Mouse (Mus musculus): ENCODE data around the gene Babam2. TPM values are rescaled to one million over a fixed set of nuclear protein-coding genes. Genes with fewer than 3 reads are reported as not detected.

The Babam2 gene
- polyA plus RNA-seq, 1 experiment from 2014 or later, result 32.3 TPM

DNA sequence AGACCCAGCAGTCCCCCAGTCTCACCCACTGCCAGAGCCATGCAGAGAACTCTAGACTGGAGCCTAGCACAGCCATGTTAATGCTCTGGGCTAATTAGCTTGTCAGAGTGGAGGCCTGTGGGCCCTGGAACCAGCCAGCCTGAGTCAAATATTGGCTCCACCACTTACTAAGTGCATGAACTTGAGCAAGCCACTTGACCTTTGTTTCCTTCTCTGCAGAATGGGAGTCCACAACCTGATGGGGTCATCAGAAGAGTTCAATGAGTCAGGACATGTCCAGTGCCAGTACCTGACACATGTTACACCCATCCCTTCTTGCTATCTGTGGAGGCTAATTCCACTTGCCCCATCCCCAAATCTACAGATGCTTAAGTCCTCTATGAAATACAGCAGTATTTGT is 394.8 kb downstream of the Babam2 start:
- Histone ChIP-seq H3K4me3 (ENCODE audit: low read depth, low read length) (no peak overlapping the region), H3K36me3 (ENCODE audit: control insufficient read depth, insufficient read depth, low read length) (no peaks in the 10 kb centered on the region), H3K9ac (ENCODE audit: low read length) (no peak overlapping the region), H3K9me3 (replicated peaks; ENCODE audit: control insufficient read depth, low read length) (no peaks in the 10 kb centered on the region), H3K4me2 (ENCODE audit: low read length) (no peak overlapping the region), H3K27ac (ENCODE audit: low read depth, low read length) (no peak overlapping the region), H3K27me3 (replicated peaks; ENCODE audit: control insufficient read depth, insufficient read depth, low read length) (no peaks in the 10 kb centered on the region), H3K4me1 (ENCODE audit: control insufficient read depth, insufficient read depth, low read length) (no peaks in the 10 kb centered on the region)
- DNase-seq (ENCODE audit: low spot score) (no peak), ATAC-seq (no peak)

DNA sequence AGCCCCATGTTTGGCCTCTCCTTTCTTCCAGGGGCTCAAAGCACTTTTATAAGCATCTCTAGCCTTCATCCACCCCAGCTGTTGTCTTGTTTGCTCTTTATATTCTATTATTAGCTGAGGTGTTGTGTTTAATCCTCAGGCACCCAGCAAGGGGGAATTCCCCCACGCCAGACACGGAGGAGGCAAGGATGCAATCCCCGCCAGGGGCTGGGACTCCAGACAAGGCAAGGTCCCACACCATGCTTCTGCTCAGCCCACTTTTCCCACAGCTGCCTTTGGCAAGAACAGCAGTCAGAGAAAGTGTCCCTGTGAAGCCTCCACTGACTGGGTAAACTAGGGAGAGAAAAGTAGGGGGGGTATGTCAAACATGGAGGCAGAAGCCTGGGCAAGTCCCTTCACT is 401.2 kb downstream of the Babam2 start:
- no peak overlapping the region for H3K27ac ChIP-seq (ENCODE audit: low read depth, low read length)
- ATAC-seq (no peak), DNase-seq (ENCODE audit: low spot score) (no peak)
- no peak overlapping the region for H3K9ac ChIP-seq (ENCODE audit: low read length)
- H3K4me2 ChIP-seq (ENCODE audit: low read length), result no peak overlapping the region
- WGBS, result 76% methylated on average over 3 of the region's 3 CpGs
- H3K36me3 ChIP-seq (ENCODE audit: control insufficient read depth, insufficient read depth, low read length), result no peaks in the 10 kb centered on the region
- H3K4me3 ChIP-seq (ENCODE audit: low read depth, low read length), result no peak overlapping the region
- peaks cover 6% of the 10 kb centered on the region for H3K4me1 ChIP-seq (ENCODE audit: control insufficient read depth, insufficient read depth, low read length)
- H3K9me3 ChIP-seq (replicated peaks; ENCODE audit: control insufficient read depth, low read length), result no peaks in the 10 kb centered on the region
- H3K27me3 ChIP-seq (replicated peaks; ENCODE audit: control insufficient read depth, insufficient read depth, low read length), result no peaks in the 10 kb centered on the region

DNA sequence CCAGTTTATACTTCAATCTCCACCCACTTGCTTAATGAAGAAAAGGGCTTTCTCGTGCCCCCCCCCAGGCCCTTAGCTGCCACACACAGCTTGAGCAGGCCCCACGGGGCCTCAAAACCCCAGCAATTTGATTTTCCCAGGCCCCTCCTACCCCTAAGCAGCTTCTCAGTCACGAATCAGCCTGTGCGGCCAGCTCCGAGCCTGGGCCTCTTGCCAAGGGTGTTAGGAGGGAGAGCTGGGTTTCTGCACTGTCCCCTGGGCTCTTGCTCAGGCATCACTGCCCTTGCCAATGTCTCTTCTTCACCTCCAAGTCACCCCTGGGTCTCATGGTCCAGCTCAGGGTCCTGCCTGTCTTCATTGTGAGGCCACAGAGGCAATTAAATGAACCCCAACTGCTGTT is 405.0 kb downstream of the Babam2 start:
- H3K4me2 ChIP-seq (ENCODE audit: low read length), result no peak overlapping the region
- no peak overlapping the region for H3K27ac ChIP-seq (ENCODE audit: low read depth, low read length)
- no peak overlapping the region for H3K9ac ChIP-seq (ENCODE audit: low read length)
- ATAC-seq (peak; percentile 52; the same call in 1 of the 2 replicates), DNase-seq (ENCODE audit: low spot score) (peak; percentile 54)
- H3K9me3 ChIP-seq (replicated peaks; ENCODE audit: control insufficient read depth, low read length), result no peaks in the 10 kb centered on the region
- no peaks in the 10 kb centered on the region for H3K27me3 ChIP-seq (replicated peaks; ENCODE audit: control insufficient read depth, insufficient read depth, low read length)
- no peak overlapping the region for H3K4me3 ChIP-seq (ENCODE audit: low read depth, low read length)
- no peaks in the 10 kb centered on the region for H3K36me3 ChIP-seq (ENCODE audit: control insufficient read depth, insufficient read depth, low read length)
- WGBS, result 10% methylated on average over 5 of the region's 5 CpGs
- peaks cover 6% of the 10 kb centered on the region for H3K4me1 ChIP-seq (ENCODE audit: control insufficient read depth, insufficient read depth, low read length)

DNA sequence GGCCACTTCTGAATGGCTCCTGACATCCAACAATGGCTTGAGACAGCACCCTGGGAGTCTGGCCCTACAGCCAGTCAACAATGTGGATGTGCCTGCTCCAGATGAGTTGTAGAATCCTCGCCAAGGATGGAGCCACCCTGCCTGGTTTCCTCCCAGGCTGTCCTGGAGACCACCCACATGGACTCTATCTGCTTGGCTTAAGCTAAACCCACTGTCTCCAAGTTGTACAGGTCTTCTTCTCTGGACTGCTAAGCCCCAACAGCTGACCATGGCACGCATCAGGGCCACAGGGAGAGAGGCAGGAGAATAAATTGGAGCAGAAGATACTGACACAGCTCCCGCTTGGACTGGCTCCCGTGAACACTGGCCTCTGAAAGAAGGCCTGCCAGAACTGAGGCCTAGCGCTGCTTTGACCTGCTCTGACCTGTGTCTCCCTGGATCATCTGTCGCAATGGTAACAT is 405.5 kb downstream of the Babam2 start:
- Histone ChIP-seq H3K36me3 (ENCODE audit: control insufficient read depth, insufficient read depth, low read length) (no peaks in the 10 kb centered on the region), H3K27ac (ENCODE audit: low read depth, low read length) (no peak overlapping the region), H3K4me3 (ENCODE audit: low read depth, low read length) (no peak overlapping the region), H3K4me2 (ENCODE audit: low read length) (no peak overlapping the region), H3K4me1 (ENCODE audit: control insufficient read depth, insufficient read depth, low read length) (peaks cover 6% of the 10 kb centered on the region), H3K9me3 (replicated peaks; ENCODE audit: control insufficient read depth, low read length) (no peaks in the 10 kb centered on the region), H3K9ac (ENCODE audit: low read length) (no peak overlapping the region), H3K27me3 (replicated peaks; ENCODE audit: control insufficient read depth, insufficient read depth, low read length) (no peaks in the 10 kb centered on the region)
- DNase-seq (ENCODE audit: low spot score) (no peak), ATAC-seq (no peak)
- 89% methylated on average over 6 of the region's 6 CpGs for WGBS

DNA sequence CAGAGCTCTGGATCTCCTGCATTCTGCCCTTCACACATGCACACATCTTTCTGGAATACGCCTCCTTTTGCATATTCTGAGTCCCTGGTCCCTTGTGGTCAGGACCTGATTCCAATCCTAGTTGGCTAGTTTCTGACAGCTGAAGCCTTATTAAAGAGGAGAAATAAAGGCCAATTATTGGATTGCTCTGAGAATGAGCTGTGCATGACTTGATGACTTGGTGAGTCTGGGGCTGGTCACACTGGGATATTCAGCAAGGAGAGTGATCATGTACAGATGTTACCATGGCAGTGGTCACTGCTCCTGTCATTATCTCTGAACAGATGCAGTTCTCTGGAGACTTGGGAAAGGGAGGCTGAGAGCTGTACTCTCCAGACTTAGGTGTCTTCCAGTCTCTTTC is 406.1 kb downstream of the Babam2 start:
- H3K27ac ChIP-seq (ENCODE audit: low read depth, low read length), result no peak overlapping the region
- no peak overlapping the region for H3K4me3 ChIP-seq (ENCODE audit: low read depth, low read length)
- 90% methylated on average over 1 of the region's 1 CpGs for WGBS
- no peak overlapping the region for H3K9ac ChIP-seq (ENCODE audit: low read length)
- H3K4me2 ChIP-seq (ENCODE audit: low read length), result no peak overlapping the region
- DNase-seq (ENCODE audit: low spot score) (no peak), ATAC-seq (no peak)
- H3K9me3 ChIP-seq (replicated peaks; ENCODE audit: control insufficient read depth, low read length), result no peaks in the 10 kb centered on the region
- no peaks in the 10 kb centered on the region for H3K36me3 ChIP-seq (ENCODE audit: control insufficient read depth, insufficient read depth, low read length)
- H3K4me1 ChIP-seq (ENCODE audit: control insufficient read depth, insufficient read depth, low read length), result peaks cover 6% of the 10 kb centered on the region
- H3K27me3 ChIP-seq (replicated peaks; ENCODE audit: control insufficient read depth, insufficient read depth, low read length), result no peaks in the 10 kb centered on the region

DNA sequence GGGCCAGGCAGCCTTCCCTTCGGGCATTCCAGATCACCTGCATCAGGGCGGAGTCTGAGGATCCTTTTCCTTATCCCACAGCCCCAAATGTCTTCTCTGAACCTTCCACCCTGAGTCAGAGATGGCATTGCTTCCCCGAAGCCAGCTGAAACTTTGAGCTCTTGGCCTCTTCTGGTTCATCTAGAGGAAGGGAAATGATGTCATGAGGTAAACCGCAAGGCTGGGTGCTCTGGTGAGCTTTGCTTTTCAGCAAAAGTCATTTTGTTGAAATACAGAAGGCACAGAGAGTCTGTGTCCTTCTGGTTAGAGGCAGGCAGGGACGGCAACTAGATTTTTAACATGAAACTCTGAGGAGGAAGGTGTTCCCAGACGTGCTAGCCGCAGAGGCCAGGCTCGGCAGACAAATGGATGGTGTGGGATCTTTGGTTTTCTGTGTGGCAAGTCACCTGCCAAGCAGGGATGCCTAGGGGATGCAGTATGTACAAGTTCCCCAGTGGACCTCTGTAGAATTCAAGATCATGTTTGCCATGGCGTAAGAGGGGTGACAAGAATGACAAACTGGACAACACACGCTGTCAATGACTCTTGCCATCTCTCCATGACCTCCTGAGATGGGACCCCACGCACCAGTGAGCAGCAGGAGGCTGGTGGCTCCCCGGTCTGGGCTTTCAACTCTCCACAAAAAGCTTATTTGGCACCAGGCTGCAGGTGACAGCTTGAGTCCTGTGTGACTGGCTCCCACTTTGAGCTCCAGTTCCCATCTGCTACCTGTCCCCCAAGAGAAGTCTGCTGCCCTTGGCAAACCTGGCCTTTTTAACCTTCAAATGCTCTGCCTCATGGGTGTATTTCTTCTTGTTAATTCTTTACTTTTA is 406.9 kb downstream of the Babam2 start:
- Histone ChIP-seq H3K9ac (ENCODE audit: low read length) (no peak overlapping the region), H3K9me3 (replicated peaks; ENCODE audit: control insufficient read depth, low read length) (no peaks in the 10 kb centered on the region), H3K27ac (ENCODE audit: low read depth, low read length) (no peak overlapping the region), H3K27me3 (replicated peaks; ENCODE audit: control insufficient read depth, insufficient read depth, low read length) (no peaks in the 10 kb centered on the region), H3K36me3 (ENCODE audit: control insufficient read depth, insufficient read depth, low read length) (no peaks in the 10 kb centered on the region), H3K4me2 (ENCODE audit: low read length) (no peak overlapping the region), H3K4me1 (ENCODE audit: control insufficient read depth, insufficient read depth, low read length) (peaks cover 6% of the 10 kb centered on the region), H3K4me3 (ENCODE audit: low read depth, low read length) (no peak overlapping the region)
- DNase-seq (ENCODE audit: low spot score), result no peak
- 84% methylated on average over 12 of the region's 12 CpGs for WGBS
- ATAC-seq, result no peak

DNA sequence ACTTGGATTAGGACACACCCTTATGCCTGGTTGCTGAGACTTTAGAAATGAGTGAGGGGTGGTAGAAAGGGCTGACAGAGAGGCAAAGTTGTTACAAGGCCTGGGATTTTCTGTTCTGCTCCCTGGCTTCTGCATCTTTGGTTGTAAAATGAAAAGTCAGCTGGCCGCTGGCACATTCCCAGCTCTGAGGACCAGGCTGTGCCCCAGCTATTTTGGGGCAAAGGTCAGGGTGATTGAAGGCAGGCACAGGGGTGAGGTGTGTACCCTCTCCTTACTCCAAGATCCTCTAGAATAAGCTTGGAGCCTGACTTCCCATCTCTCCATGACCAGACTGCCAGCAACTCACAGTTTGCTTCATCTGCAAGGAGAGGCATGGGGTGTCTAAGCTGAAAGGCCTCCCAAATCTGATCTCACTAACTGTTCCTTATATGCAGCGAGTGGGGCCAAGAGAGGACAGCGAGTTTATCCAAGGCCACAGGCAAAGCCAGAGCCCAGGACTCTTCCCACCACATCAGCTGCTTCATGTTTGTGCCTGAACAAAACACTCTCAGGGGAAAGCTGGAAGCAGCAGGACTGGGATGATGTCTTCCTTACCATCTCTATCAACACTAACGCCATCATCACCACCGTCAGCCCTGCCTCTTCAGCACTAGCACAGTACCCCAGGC is 409.1 kb downstream of the Babam2 start:
- Histone ChIP-seq H3K27me3 (replicated peaks; ENCODE audit: control insufficient read depth, insufficient read depth, low read length) (no peaks in the 10 kb centered on the region), H3K36me3 (ENCODE audit: control insufficient read depth, insufficient read depth, low read length) (no peaks in the 10 kb centered on the region), H3K4me3 (ENCODE audit: low read depth, low read length) (no peak overlapping the region), H3K4me2 (ENCODE audit: low read length) (no peak overlapping the region), H3K9me3 (replicated peaks; ENCODE audit: control insufficient read depth, low read length) (no peaks in the 10 kb centered on the region), H3K4me1 (ENCODE audit: control insufficient read depth, insufficient read depth, low read length) (peaks cover 6% of the 10 kb centered on the region), H3K9ac (ENCODE audit: low read length) (no peak overlapping the region), H3K27ac (ENCODE audit: low read depth, low read length) (no peak overlapping the region)
- 89% methylated on average over 5 of the region's 5 CpGs for WGBS
- DNase-seq (ENCODE audit: low spot score), result no peak
- ATAC-seq, result no peak

DNA sequence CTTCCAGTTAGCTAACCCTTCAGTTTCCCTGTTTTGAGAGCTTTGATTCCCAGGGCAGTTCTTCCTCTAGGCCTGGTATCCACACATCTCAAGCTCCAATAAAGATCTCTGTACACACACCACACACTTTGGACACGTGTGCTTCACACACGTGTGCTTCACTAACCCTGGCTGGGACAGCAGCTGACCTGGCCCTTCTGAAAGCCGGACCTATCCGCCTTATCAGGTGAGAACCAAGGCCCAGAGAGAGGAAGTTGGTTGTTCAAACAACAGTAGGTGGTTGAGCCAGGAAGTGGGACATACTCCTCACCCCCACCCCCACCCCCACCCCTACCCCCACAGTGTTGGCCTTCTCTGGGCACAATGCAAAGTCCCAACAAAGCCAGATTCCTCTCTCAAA is 413.2 kb downstream of the Babam2 start:
- ATAC-seq (no peak), DNase-seq (ENCODE audit: low spot score) (no peak)
- no peaks in the 10 kb centered on the region for H3K27me3 ChIP-seq (replicated peaks; ENCODE audit: control insufficient read depth, insufficient read depth, low read length)
- H3K4me1 ChIP-seq (ENCODE audit: control insufficient read depth, insufficient read depth, low read length), result no peaks in the 10 kb centered on the region
- H3K9me3 ChIP-seq (replicated peaks; ENCODE audit: control insufficient read depth, low read length), result no peaks in the 10 kb centered on the region
- no peak overlapping the region for H3K27ac ChIP-seq (ENCODE audit: low read depth, low read length)
- WGBS, result 91% methylated on average over 4 of the region's 4 CpGs
- H3K36me3 ChIP-seq (ENCODE audit: control insufficient read depth, insufficient read depth, low read length), result no peaks in the 10 kb centered on the region
- H3K9ac ChIP-seq (ENCODE audit: low read length), result no peak overlapping the region
- no peak overlapping the region for H3K4me2 ChIP-seq (ENCODE audit: low read length)
- no peak overlapping the region for H3K4me3 ChIP-seq (ENCODE audit: low read depth, low read length)

All from forebrain, embryonic 14.5 days (tissue).